Mouse (Mus musculus) kidney, adult 18-20 months (tissue): ENCODE results near the gene Cdsn.

ENCODE experiments used
- DNase-seq: peaks from one replicate; pipeline ENCODE4 v3.0.0; 2021

Cdsn gene

GRCm38 (mm10) chr17:35578211-35578610 is 26.3 kb downstream of the Cdsn start:
- peak; percentile 85 for DNase-seq

- no peak for DNase-seq
These were observed 31.0 kb downstream of the Cdsn start for GRCm38 (mm10) chr17:35582900-35583299.

GRCm38 (mm10) chr17:35584330-35584937 is 32.5 kb downstream of the Cdsn start:
- DNase-seq = peak; percentile 81

- DNase-seq = no peak
These were observed 35.4 kb downstream of the Cdsn start for GRCm38 (mm10) chr17:35587291-35587690.

GRCm38 (mm10) chr17:35588387-35588786 is 36.5 kb downstream of the Cdsn start:
- no peak for DNase-seq

GRCm38 (mm10) chr17:35590410-35591218 is 38.7 kb downstream of the Cdsn start:
- peak; percentile 74 for DNase-seq

GRCm38 (mm10) chr17:35591219-35591578 is 39.3 kb downstream of the Cdsn start:
- no peak for DNase-seq

GRCm38 (mm10) chr17:35591731-35592130 is 39.8 kb downstream of the Cdsn start:
- DNase-seq = no peak

GRCm38 (mm10) chr17:35592131-35592530 is 40.2 kb downstream of the Cdsn start:
- DNase-seq = no peak

- DNase-seq = no peak
These were observed 41.9 kb downstream of the Cdsn start for GRCm38 (mm10) chr17:35593786-35594185.

GRCm38 (mm10) chr17:35594456-35594855 is 42.5 kb downstream of the Cdsn start:
- no peak for DNase-seq

- no peak for DNase-seq
These were observed 45.5 kb downstream of the Cdsn start for GRCm38 (mm10) chr17:35597399-35597798.

- no peak for DNase-seq
These were observed 49.3 kb downstream of the Cdsn start, which contains the start of gene Sfta2 for GRCm38 (mm10) chr17:35601249-35601648. Gene Sfta2 (plus strand): TSS chr17:35601549.

- no peak for DNase-seq
These were observed 49.9 kb downstream of the Cdsn start for GRCm38 (mm10) chr17:35601736-35602354.
